Mouse (Mus musculus) E14TG2a.4 (cell line): Measurements from ENCODE around the gene Ccdc9.

Source experiments
- CTCF ChIP-seq: conservative IDR thresholded peaks from 2 replicates; pipeline ENCODE4 v1.5.1; 2014; ENCODE audit warnings: low read length
- POU5F1 ChIP-seq: IDR thresholded peaks from 2 replicates; pipeline ENCODE4 v1.6.1; 2014; ENCODE audit warnings: low read length, borderline replicate concordance

- TF ChIP-seq CTCF (no peak), POU5F1 (no peak)
Observed at GRCm38 (mm10) chr7:16245958-16246357, 40.6 kb downstream of the Ccdc9 start.
